Mouse (Mus musculus): ENCODE measurements at regions not wholly inside any gene's neighbourhood (a gene's known extent, or its start where the extent isn't known, plus 50 kb on each side); places are given as distances from the start of the nearest gene placed in this dataset.

DNA sequence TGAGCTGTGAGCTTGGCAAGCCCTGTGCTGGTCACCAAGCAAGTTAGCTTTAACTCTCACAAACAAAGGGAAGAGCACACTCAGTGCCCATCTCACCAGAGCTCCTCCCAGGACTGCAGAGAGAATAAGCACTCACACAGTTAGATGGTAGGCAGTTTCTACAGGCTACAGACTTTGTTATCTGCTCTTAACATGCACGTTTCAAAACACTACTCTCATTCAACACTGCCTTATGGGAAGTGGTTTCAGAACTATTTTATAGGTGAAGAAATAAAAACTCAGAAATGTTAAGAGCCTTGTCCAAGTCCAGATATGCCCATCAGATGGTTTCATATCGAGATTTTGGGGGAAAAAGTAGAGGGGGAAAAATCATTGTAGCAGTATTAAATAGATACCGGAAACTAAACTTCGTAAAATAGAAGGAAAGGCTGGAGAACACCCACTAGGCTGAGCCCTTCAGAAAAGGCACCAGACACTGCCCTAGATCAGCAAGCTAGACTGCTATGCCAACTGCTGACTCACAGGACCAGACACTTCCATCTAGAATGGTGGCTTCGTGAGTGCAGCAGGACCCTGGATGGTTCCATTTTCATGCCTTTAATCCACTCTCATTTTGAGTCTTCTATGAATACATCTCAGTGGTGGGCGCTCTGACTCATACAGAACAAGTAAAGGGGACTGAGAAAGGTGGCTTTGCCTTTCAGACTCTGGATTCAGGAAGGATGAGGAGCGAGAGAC lies 51.3 kb upstream of the Serbp1 start:
- no peak for DNase-seq

DNA sequence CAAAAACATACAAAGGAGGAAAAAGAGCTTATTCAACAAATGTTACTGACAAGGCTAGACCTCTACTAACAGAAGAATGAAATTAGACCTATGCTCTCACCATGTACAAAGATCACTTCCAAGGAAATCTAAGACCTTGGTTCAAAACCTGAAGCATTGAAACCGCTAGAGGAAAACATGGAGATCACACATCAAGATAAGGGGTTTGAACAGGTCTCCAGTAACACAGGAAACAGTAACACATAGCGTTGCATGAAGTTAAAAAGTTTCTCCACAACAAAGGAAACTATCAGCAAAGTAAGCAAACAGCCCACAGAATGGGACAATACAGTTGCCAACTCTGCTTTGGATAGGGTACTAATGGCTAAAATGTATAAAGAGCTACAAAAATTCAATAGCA lies 53.3 kb upstream of the Serbp1 start:
- DNase-seq, result no peak

DNA sequence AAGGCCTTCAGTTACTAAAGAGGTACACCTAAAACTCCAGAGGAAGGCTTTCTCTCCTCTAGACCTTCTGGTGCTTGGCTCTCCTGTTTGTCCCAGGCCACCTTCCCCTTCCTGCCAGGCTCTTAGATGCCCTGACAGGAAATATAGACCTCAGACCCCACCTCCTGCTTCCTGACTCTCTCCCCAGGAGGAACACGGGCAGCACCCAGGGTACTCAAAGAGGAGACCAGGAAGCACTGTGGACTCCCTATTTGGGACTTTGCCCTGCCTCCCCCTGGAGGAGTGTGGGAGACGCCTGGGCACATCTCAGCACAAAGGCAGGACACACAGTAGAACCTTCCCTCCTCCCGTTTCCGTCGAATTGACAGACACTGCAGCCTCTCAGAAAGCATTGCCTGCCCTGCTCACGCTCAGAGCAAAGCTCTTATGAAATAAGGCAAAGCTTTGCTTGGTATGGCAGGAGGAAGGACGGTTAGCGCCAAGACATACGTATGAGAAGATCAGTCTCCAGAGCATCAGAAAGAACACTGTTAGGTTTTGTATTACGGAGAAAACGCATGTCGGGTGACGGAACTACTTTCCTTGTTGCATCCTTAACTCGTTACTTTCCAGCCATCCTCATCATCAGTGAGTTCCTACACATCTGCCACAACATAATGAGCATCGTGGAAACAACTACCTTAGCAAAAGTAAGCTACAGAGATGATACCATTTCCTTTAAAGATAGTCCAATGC lies 54.3 kb upstream of the Serbp1 start:
- DNase-seq, result no peak

DNA sequence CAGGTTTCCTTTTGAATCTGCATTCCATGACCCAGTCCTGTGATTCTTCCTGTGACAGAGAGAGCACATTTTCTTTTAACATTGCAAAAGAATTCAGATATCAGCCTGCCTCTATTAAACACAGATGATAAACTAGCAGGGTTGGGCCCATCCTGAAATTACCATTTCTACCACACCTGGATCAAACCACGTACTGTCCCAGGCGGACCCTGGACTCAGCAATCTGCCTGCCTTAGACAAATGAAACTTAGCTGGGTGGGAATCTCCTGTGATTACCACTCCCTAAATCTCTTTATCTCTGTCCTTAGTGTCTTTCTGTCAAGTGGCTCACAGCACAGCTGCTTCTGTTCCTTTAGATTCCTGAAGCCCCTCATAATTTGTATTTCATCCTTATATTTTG lies 55.5 kb upstream of the Serbp1 start:
- no peak for DNase-seq

DNA sequence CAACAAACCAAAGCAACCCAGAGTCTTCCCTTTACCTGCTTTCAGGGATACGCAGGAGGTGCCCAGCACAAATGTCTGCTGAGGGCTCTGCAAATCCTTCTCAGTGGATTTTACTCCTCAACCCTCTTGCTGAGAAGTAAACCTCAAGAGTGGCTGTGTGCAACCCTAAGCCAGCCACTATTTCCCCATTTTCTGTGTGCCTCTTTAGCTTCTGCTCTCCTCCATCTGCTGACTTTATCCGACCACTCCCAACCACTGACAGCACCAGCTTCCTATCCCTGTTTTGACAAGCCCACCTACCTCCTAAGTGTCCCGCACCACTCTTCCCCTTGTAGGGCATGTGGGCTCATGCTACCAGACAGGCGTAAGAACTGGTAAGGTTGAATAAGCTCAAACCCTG lies 56.5 kb upstream of the Serbp1 start:
- DNase-seq, result no peak

DNA sequence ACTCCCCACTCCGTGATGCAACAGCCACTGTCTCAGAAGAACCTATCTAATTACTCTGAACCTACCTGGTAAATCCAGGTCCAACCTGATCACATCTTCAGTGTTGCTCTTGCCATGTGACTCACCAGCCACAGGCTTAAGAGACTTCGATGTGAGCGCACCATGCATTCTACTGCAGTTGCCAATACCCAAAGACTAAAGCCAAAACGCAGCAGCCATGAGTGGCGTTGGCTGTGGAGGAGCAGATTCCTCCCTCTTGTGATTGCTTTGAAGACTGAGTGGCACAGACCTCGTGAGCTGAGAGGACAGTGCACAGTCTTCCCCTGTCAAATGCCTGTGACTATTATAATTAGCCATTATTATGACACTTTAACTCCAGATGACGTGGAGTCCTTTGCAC lies 58.6 kb upstream of the Serbp1 start:
- DNase-seq, result no peak

DNA sequence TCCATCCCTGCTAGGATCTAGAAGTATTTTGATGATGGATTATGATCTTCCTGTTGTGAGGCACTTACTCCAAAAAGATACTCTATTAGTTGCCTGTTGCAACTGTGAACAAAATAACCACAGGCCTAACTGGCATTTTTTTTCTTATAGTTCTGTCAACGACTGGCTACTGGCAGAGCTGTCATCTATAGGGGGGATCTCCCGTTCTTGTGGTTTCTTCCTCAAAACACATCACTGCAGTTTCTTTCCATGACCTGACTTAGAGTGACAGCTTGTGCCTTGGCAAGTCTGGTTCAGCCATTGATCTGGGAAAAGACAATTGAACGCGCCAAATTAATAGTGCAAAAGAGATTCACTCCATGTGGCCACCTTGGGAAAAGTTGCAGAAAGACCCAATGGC lies 59.4 kb upstream of the Serbp1 start:
- no peak for DNase-seq

DNA sequence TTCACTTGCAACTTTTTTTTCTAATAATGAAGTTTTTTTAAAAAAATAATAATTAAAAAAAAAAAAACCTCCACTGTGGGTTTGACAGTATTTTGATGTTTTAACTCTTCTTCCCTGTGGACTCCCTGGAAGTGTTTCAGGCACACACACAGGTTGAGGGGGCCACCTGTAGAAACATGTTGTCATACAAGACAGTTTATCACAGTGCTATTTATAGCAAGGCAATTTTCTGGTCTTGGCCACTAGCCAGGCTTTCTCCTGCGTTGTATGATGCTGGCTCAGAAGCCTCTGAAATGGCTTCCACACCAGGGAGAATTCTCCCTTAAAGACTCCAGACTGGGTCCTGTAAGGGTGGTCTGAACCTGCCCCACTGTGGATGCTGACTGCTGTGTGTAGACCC lies 59.9 kb upstream of the Serbp1 start:
- DNase-seq, result no peak

DNA sequence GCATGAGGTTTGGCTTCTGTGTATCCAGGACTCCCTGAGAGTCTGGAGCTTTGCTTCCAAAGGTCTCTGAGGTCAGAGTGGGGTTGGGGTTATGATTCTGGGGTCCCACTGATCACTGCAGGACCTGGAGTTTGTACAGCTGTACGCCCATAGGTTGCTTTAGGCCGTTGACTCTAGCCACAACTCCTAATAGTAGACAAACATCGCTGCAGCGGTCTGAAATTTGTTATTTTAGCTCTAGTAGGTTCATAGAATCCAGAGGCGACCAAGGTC lies 67.4 kb upstream of the Serbp1 start:
- no peak for DNase-seq

DNA sequence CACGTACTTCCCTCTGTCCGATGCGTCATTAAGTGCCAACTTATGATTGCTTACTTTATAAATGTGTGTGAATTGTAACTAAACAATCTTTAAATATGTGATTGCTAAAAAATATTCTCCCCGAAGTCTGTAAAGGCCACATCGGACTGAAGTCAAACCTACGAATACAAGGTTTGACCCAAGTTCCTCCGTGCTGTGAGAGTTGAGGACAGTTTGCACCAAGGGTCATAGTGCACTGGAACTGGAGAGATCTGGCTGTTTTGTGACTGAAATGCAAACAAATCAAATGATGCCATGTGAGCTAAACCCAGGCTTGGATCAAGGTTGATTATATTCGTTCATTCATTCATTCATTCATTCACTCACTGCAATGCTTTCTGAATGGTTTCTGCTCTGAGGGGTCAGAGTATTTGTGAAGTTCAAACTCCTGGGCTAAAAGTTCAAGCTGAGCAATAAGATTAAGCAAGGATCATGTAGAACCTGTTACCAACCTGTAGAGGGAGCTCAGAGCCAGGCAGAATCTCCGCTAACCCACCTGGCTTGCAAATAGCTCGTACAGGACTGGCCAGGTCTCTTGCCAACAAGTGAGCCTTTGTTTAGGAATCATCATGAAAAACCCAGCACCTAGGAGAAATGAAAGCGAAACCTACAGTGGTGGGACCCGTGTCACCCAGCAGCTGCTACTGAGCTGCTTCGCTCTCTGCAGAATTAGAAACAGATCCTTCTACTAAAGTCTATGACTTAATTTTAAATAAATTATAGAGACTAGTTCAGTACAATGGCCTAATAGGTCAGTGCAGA lies 67.9 kb upstream of the Serbp1 start:
- peak; percentile 28 for DNase-seq

DNA sequence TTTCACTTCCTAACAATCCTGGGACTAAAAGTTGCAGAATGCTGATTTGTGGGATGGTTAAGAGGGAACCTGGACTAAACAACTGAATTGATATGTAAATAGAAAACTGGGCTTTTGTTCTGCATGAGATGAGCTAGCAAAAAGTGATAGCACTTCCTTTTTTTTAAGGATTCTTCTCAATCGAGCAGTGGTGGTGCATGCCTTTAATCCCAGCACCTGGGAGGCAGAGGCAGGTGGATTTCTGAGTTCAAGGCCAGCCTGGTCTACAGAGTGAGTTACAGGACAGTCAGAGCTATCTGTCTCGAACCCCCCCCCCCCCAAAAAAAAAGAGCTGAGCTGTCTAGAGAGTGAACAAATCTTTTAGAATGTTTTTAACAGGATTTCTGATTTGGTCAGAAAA lies 69.2 kb upstream of the Serbp1 start:
- DNase-seq, result no peak

DNA sequence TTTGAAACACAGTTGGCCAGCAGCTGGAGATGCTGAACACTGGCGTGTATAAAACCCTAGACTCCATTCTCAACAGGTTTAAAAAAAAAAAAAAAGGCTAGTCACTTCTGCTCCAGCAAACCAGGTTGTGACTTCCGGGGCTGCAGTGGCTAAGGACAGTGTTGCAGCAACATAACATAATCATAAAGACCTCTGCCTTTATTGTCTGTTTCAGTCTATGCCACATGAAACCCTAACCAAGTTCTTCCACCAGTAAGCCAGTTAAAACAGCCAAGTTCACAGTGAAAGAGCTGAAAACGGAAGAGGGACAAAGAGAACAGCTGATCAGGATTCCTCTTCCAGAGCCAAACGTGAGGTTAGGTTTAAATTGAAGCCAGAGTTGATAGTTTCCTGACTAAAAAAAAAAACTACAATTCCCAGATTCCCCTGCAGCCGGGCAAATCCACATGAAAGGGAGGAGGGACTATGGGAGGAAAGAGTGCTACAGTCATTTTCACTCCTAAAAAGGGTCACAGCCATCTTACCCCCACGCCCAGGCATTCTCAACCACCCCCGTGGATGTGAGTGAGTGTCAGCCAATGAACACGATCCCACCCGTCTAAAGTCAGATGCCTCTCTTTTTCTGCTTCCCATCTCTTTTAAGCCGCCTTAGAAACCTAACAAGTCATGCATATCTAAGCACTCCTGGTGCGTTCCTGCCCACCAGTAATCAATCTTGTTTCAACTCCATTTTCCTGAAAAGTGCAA lies 69.8 kb upstream of the Serbp1 start:
- peak; percentile 31 for DNase-seq

DNA sequence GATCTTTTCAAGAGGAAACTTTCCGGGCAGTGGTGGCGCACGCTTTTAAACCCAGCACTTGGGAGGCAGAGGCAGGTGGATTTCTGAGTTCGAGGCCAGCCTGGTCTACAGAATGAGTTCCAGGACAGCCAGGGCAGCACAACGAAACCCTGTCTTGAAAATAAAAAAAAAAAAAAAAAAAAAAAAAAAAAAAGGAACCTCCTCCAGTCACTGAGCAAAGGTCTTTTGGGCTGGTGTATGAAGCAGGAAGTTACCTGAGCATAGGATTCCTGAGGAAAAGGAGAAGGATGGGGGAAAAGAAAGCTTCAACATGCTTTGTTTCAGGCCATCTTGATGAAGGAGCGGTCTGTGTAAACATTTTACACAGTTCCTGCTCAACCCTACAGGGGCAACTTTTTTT lies 72.9 kb upstream of the Serbp1 start:
- no peak for DNase-seq

DNA sequence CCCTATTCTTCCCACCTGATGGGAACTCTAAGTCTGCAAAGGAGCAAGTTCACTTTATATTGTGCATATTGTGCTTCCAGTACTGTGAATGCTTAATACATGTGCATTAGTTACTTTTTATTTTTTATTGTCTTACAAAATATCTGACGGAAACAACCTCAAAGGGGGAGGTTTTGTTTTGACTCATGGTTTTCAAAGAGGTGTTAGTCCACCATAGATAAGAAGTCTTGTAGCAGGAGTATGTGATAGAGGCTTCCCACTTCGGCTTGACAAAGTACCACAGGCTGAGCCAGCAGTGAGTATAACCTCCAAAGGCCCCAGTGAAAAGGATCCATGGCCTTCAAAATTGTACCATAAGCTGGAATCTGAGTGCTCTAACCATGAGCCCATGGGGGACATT lies 74.0 kb upstream of the Serbp1 start:
- no peak for DNase-seq

DNA sequence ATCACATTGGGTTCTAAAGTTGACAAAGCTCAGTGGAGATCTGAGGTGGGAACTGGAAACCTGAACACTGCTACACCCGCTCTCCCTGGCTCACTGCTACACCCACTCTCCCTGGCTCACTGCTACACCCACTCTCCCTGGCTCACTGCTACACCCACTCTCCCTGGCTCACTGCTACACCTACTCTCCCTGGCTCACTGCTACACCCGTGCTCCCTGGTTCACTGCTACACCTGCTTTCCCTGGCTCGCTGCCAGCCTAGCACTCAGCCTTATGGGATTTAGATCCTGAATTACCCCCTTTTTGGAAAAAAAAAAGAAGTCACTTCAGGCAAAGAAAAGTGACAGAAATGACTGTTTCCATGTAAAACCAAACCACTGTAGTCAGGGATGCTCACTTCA lies 75.2 kb upstream of the Serbp1 start:
- DNase-seq, result no peak

DNA sequence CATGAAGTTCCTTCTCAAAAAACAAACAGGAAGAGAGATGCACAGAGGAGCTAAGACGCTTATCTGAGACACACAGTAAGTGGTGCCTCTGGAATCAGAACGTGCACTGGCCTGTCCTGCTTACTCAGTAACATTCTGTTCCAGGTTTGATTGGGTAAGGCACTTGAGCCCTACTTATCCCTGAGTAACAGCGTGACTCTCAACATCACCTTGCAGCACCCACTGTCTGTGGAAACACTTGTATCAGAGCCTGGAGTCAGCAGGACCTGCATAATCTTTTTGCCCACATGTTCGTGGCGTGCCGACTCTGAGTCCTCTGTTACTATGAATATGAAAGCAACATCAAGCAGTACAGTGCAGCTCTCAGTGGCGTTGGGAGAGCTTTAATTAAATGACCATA lies 76.4 kb upstream of the Serbp1 start:
- no peak for DNase-seq

DNA sequence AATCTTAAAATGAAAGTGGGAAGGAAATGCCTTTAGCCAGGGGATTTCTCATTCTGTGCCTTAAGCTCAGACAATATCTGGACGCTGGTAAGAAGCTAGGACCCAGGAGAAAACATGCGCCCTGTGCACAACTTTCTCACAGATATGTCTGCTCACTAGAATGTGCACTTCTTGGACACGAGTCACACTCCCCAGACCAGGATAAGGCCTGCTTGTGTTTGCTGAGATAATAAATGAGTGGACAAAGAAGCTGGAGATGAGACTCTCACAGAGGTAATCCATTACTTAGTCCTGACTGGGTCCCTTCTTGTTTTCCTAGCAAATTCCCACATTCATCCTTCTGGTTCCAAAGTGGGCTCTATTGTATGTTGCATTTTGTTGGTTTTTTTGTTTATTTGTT lies 77.4 kb upstream of the Serbp1 start:
- DNase-seq, result no peak

DNA sequence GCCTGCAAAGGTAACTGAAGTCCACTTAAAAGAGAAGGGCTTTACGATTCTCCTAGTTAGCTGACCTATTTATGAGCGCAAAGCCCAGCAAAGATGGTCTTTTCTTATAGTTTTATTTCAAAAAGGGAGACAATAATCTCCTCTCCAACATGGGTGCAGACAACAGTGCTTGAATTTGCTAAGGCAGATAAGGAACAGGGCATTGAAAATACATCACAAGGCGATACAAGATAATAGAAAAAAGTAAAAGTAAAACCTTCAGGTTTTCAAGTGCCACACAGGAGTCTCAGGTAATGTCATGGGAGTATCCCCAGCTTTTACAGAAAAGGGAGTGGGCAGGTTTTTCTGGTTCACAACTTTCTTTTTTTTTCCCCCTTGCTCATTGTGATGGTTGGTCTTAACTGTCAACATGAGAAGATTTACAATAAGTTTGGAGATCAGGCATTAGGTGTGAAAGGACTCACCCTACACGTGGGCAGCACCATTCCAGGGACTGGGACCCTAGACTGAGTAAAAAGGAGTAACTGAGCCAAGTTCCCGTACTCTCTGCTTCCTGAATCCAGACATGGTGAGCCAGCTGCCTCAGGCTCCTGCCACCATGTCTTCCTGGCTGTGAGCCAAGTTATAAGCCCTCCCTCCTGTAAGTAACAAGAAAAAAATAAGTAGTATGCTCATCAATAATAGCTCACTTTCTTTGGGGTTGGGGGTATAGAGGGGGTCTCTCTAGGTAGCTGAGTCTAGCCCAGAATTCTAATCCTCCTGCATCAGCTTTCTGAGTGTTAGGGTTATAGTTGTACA lies 78.1 kb upstream of the Serbp1 start:
- DNase-seq, result no peak

DNA sequence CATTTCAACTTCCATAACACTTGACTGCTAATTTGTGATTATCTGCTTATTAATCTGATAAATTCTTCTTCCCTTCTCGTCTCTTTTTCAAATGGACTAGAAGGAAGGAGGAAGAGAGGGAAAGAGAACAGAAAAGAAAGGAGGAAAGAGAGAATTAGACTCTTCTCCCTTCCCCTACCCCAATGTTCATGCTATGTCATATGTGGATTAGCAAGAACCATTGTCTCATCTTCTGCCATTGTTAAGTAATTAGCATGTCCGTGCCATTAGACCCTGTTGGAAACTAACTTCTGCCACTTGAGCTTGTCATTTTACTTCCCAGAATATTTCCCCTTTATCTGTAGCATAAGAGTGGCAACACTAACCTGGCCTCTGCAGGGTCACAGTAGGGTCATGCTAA lies 78.8 kb upstream of the Serbp1 start:
- DNase-seq, result no peak

DNA sequence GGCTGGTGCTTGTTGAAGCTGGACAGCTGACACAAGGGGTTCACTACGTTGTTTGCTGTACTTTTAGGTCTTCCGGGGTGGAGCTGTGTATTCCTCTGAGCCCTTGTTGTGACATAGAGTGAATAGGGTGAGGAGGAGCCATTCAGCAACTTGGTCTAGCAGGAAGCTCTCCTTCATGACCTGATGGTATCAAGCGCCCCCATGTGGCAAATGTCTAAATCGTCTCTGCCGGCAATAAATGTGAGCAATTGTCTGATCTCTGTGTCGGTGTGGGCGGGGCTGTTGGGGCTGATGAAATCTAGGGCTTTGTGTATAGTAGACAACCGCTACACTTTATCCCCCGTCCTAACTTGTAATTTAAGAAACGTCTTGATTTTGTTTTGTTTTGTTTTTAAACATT lies 79.2 kb upstream of the Serbp1 start:
- DNase-seq, result peak; percentile 84

DNA sequence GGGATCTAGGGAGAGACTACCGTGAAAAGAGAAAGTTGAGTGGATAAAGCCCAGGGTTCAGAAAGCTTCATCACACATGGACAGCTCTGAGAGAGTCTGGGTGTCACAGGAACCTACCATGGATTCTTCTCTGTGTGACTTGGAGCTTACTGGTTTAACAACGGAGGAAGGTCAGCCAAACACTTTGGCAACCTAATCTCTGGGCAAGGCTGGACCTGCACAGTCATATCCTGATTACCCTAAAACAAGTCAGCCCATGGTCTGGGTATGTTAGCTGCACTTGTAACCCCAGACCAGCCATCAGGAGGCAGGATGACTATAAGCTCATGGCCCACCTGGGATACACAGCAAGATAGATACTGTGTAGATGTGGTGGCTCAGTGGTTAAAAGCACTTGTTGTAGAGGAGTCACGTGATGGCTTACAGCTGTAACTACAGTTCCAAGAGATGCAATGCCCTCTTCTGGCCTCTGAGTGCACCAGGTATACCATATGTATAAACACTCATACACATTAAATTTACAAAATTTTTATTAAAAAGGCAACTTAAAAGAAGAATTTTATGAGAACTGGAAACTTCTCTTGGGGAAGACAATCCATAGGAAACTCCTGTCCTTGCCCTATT lies 85.0 kb upstream of the Serbp1 start:
- no peak for DNase-seq

DNA sequence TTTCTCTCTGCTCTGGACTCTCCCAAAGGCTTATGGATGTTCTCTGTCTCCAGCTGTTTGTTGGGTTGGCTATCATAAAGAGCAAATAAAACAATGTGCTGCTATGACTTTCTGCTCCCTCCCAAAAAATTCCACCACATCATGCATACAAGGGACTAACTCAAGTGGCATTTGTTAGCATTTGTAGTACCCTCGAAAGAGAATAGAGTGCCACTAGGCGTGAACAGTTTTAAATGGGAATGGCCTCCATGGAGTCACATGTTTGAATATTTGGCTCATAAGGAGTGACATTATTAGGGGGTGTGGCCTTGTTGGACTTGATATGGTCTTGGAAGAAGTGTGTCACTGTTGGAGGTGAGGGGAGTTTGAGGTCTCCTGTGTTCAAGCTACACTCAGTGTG lies 86.5 kb upstream of the Serbp1 start:
- no peak for DNase-seq
